Mouse (Mus musculus) liver, embryonic 15.5 days (tissue): ENCODE data around the gene Troap. TPM values are rescaled to one million over a fixed set of nuclear protein-coding genes. Genes with fewer than 3 reads are reported as not detected.

Experiments
- ATAC-seq: fragments of 200-750 bp; cut with Nextera tagmentation; 2 replicates; pipeline ENCODE4 v1.8.0; 2017; ENCODE audit warnings: moderate number of reproducible peaks, mild to moderate bottlenecking, moderate library complexity; ENCODE audit not compliant: insufficient read depth
- H3K27ac ChIP-seq: fragments of 300-500 bp; sonication (generic); replicated peaks from 2 replicates; pipeline ENCODE4 v1.5.1; 2015; ENCODE audit warnings: mild to moderate bottlenecking, inconsistent platforms
- H3K27me3 ChIP-seq: fragments of 300-500 bp; sonication (generic); 2 replicates; pipeline ENCODE4 v1.6.1; 2015; ENCODE audit warnings: mild to moderate bottlenecking, inconsistent platforms
- H3K36me3 ChIP-seq: fragments of 300-500 bp; sonication (generic); replicated peaks from 2 replicates; pipeline ENCODE4 v1.6.1; 2015; ENCODE audit warnings: moderate library complexity, mild to moderate bottlenecking, inconsistent platforms
- H3K4me1 ChIP-seq: fragments of 300-500 bp; sonication (generic); replicated peaks from 2 replicates; pipeline ENCODE4 v1.6.1; 2015; ENCODE audit warnings: inconsistent platforms
- H3K4me2 ChIP-seq: fragments of 300-500 bp; sonication (generic); 2 replicates; pipeline ENCODE4 v1.6.1; 2015; ENCODE audit warnings: moderate library complexity, mild to moderate bottlenecking, inconsistent platforms
- H3K4me3 ChIP-seq: fragments of 300-500 bp; sonication (generic); replicated peaks from 2 replicates; pipeline ENCODE4 v1.5.1; 2015; ENCODE audit warnings: mild to moderate bottlenecking, inconsistent platforms
- H3K9ac ChIP-seq: fragments of 300-500 bp; sonication (generic); 2 replicates; pipeline ENCODE4 v1.6.1; 2015; ENCODE audit warnings: moderate library complexity, mild to moderate bottlenecking, inconsistent platforms
- H3K9me3 ChIP-seq: fragments of 300-500 bp; sonication (generic); replicated peaks from 2 replicates; pipeline ENCODE4 v1.6.1; 2016; ENCODE audit warnings: inconsistent platforms
- WGBS: fragments of 180-500 bp; shearing (Covaris S2); methylation state at CpG from one replicate; pipeline ENCODE4 v1.1.7; 2015; ENCODE audit warnings: mixed read lengths; ENCODE audit not compliant: insufficient replicate concordance; 5-methylcytosine and 5-hydroxymethylcytosine counted together
- microRNA-seq: library from miRNA; unstranded; fragments of <30 nt; microRNA quantifications from one replicate; pipeline ENCODE4, GENCODE M21; 2016
- polyA plus RNA-seq: library from polyadenylated mRNA; unstranded; fragments of >200 nt; fragmentation: Nextera tagmentation; extraction: Ambion mirVana; gene quantifications from 2 replicates; pipeline ENCODE4 v1.2.1, GENCODE M21; 2015

The Troap gene
- polyA plus RNA-seq, 1 experiment from 2014 or later = 15.9 TPM

- no peak overlapping the region for H3K4me3 ChIP-seq
- peaks cover 10% of the 10 kb centered on the region for H3K4me1 ChIP-seq
- H3K27me3 ChIP-seq = peaks cover 32% of the 10 kb centered on the region
- H3K27ac ChIP-seq = no peak overlapping the region
- WGBS = 50% methylated on average over 2 of the region's 2 CpGs
- ATAC-seq = no peak
- H3K36me3 ChIP-seq = no peaks in the 10 kb centered on the region
- no peaks in the 10 kb centered on the region for H3K9me3 ChIP-seq
- no peak overlapping the region for H3K9ac ChIP-seq
- H3K4me2 ChIP-seq = no peak overlapping the region
Observed at GRCm38 (mm10) chr15:99122642-99123041, 48.3 kb downstream of the Troap start.

GRCm38 (mm10) chr15:99125711-99126080 lies 51.3 kb downstream of the Troap start, which contains the start of gene Spats2:
Gene Spats2, plus strand, starts transcription at chr15:99125916.
- H3K9ac ChIP-seq = peak within 1 kb of the TSS; percentile 66
- H3K9me3 ChIP-seq = no peaks in the 10 kb centered on the region
- peaks cover 35% of the 10 kb centered on the region for H3K27me3 ChIP-seq
- H3K36me3 ChIP-seq = no peaks in the 10 kb centered on the region
- WGBS = 3% methylated on average over 12 of the region's 12 CpGs
- peak within 1 kb of the TSS; percentile 71 for H3K4me3 ChIP-seq
- ATAC-seq = 0 out of 2 replicates have a peak, but pooled peaks have one; percentile 4
- peak within 1 kb of the TSS; percentile 76 for H3K27ac ChIP-seq
- H3K4me1 ChIP-seq = peaks cover 26% of the 10 kb centered on the region
- peak within 1 kb of the TSS; percentile 93 for H3K4me2 ChIP-seq

- H3K27ac ChIP-seq = peak overlapping the region; percentile 76
- under 1% methylated on average over 106 of the region's 115 CpGs for WGBS
- peak overlapping the region; percentile 93 for H3K4me2 ChIP-seq
- peak; percentile 68 for ATAC-seq
- peak overlapping the region; percentile 66 for H3K9ac ChIP-seq
- peaks cover 33% of the 10 kb centered on the region for H3K27me3 ChIP-seq
- H3K9me3 ChIP-seq = no peaks in the 10 kb centered on the region
- no peaks in the 10 kb centered on the region for H3K36me3 ChIP-seq
- H3K4me3 ChIP-seq = peak overlapping the region; percentile 71
- peaks cover 23% of the 10 kb centered on the region for H3K4me1 ChIP-seq
Observed at GRCm38 (mm10) chr15:99126081-99126815, 51.9 kb downstream of the Troap start.

- Histone ChIP-seq H3K9ac (peak overlapping the region; percentile 66), H3K9me3 (no peaks in the 10 kb centered on the region), H3K4me1 (peaks cover 23% of the 10 kb centered on the region), H3K4me2 (peak overlapping the region; percentile 93), H3K36me3 (no peaks in the 10 kb centered on the region), H3K4me3 (peak overlapping the region; percentile 71), H3K27me3 (peaks cover 33% of the 10 kb centered on the region), H3K27ac (peak overlapping the region; percentile 76)
- WGBS = 2% methylated on average over 34 of the region's 35 CpGs
- ATAC-seq = 0 out of 2 replicates have a peak, but pooled peaks have one; percentile 24
Observed at GRCm38 (mm10) chr15:99126816-99127365, 52.5 kb downstream of the Troap start.

- Histone ChIP-seq H3K4me1 (peaks cover 23% of the 10 kb centered on the region), H3K9me3 (no peaks in the 10 kb centered on the region), H3K27me3 (peaks cover 33% of the 10 kb centered on the region), H3K36me3 (no peaks in the 10 kb centered on the region), H3K4me2 (peak overlapping the region; percentile 93), H3K9ac (no peak overlapping the region), H3K27ac (no peak overlapping the region), H3K4me3 (peak overlapping the region; percentile 71; the same call in 1 of the 2 replicates)
- no peak for ATAC-seq
- WGBS = 42% methylated on average over 6 of the region's 6 CpGs
Observed at GRCm38 (mm10) chr15:99127851-99128522, 53.6 kb downstream of the Troap start.

GRCm38 (mm10) chr15:99129441-99129840 lies 55.1 kb downstream of the Troap start:
- H3K4me1 ChIP-seq = peaks cover 23% of the 10 kb centered on the region
- no peaks in the 10 kb centered on the region for H3K36me3 ChIP-seq
- no peak for ATAC-seq
- 78% methylated on average over 11 of the region's 11 CpGs for WGBS
- H3K27me3 ChIP-seq = peaks cover 33% of the 10 kb centered on the region
- H3K9me3 ChIP-seq = no peaks in the 10 kb centered on the region
- no peak overlapping the region for H3K9ac ChIP-seq
- H3K27ac ChIP-seq = no peak overlapping the region
- no peak overlapping the region for H3K4me2 ChIP-seq
- no peak overlapping the region for H3K4me3 ChIP-seq

- Histone ChIP-seq H3K4me1 (peaks cover 23% of the 10 kb centered on the region), H3K9me3 (no peaks in the 10 kb centered on the region), H3K27me3 (peaks cover 27% of the 10 kb centered on the region), H3K27ac (no peak overlapping the region), H3K4me3 (no peak overlapping the region), H3K4me2 (no peak overlapping the region), H3K9ac (no peak overlapping the region), H3K36me3 (no peaks in the 10 kb centered on the region)
- no peak for ATAC-seq
- WGBS = 51% methylated on average over 22 of the region's 22 CpGs
Observed at GRCm38 (mm10) chr15:99129956-99130910, 55.9 kb downstream of the Troap start.

Small RNAs within 50 kb of the gene (microRNA-seq; reads per million reads assigned to microRNA genes)
- gene Mir6960 = 4.1 reads per million, percentile 11 among the genes with 10 or more reads in this experiment

Other genes starting within 250 kb of the Troap start
- gene Prkag1, start 243.1 kb upstream of the Troap start, polyA plus RNA-seq = 94.1 and 95.7 TPM in 2 replicates
- 3.7 and 4.2 TPM in 2 replicates for gene Kmt2d, start 203.4 kb upstream of the Troap start, polyA plus RNA-seq
- 2.9 and 3.0 TPM in 2 replicates for gene Rhebl1, start 180.0 kb upstream of the Troap start, polyA plus RNA-seq
- gene Dhh, start 176.0 kb upstream of the Troap start, polyA plus RNA-seq = 0.08 and 0.12 TPM in 2 replicates
- 4.7 and 4.8 TPM in 2 replicates for gene Lmbr1l, start 156.3 kb upstream of the Troap start, polyA plus RNA-seq
- 1,053 and 1,106 TPM in 2 replicates for gene Tuba1b, start 140.0 kb upstream of the Troap start, polyA plus RNA-seq
- gene Gm49450, start 121.0 kb upstream of the Troap start, polyA plus RNA-seq = not detected in 2 replicates
- gene Tuba1a, start 120.9 kb upstream of the Troap start, polyA plus RNA-seq = 71.7 and 75.1 TPM in 2 replicates
- gene Tuba1c, start 44.7 kb upstream of the Troap start, polyA plus RNA-seq = 271 and 291 TPM in 2 replicates
- 0.83 and 1.2 TPM in 2 replicates for gene Prph, start 19.4 kb upstream of the Troap start, polyA plus RNA-seq
- gene C1ql4, start 13.2 kb downstream of the Troap start, polyA plus RNA-seq = not detected in 2 replicates
- gene Dnajc22, start 18.6 kb downstream of the Troap start, polyA plus RNA-seq = 18.1 and 21.5 TPM in 2 replicates
- 6.7 and 7.7 TPM in 2 replicates for gene Spats2, start 51.3 kb downstream of the Troap start, polyA plus RNA-seq
- gene Kcnh3, start 150.3 kb downstream of the Troap start, polyA plus RNA-seq = 0.12 and 0.30 TPM in 2 replicates
- gene Mcrs1, start 177.4 kb downstream of the Troap start, polyA plus RNA-seq = 42.8 and 46.2 TPM in 2 replicates
- 6.6 and 8.8 TPM in 2 replicates for gene Prpf40b, start 220.5 kb downstream of the Troap start, polyA plus RNA-seq
- gene Fam186b, start 221.3 kb downstream of the Troap start, polyA plus RNA-seq = not detected in 2 replicates